Mouse (Mus musculus): ENCODE results near the gene Hmcn2. TPM values are rescaled to one million over a fixed set of nuclear protein-coding genes. Genes with fewer than 3 reads are reported as not detected.

The Hmcn2 gene
- polyA plus RNA-seq, 1 experiment from 2014 or later: 0.49 TPM

GRCm38 (mm10) chr2:31416968-31417367 lies 102.8 kb downstream of the Hmcn2 start:
- Histone ChIP-seq H3K4me2 (no peak overlapping the region), H3K4me3 (no peak overlapping the region), H3K27ac (ENCODE audit: poor library complexity, severe bottlenecking) (no peak overlapping the region), H3K9me3 (replicated peaks) (no peaks in the 10 kb centered on the region), H3K36me3 (no peaks in the 10 kb centered on the region), H3K4me1 (replicated peaks) (peaks cover 10% of the 10 kb centered on the region; the same call in 1 of the 2 replicates), H3K27me3 (replicated peaks) (peaks cover 31% of the 10 kb centered on the region), H3K9ac (no peak overlapping the region)
- no peak for ATAC-seq (ENCODE audit: insufficient number of reproducible peaks, low FRiP score)
- 45% methylated on average over 10 of the region's 10 CpGs for WGBS

DNA sequence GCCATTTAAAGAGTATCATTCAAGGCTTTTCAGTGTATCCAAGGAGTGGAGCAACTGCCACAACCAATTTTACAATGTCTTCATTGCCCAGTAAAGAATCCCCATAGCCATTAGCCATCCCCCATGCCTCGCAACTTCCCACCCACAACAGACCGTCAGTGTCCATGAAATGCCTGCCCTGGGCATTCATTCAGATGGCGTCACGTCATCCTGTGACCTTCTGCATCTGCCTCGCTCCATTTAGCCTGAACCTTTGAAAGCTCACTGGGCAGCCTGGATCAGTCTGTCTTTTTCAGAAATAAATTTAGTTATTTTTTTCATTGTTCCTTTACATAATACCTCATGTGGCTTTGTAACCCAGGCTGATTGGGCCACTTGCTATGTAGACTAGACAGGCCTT lies 103.8 kb downstream of the Hmcn2 start:
- peaks cover 7% of the 10 kb centered on the region; the same call in 1 of the 2 replicates for H3K4me1 ChIP-seq (replicated peaks)
- no peak overlapping the region for H3K4me2 ChIP-seq
- H3K4me3 ChIP-seq: no peak overlapping the region
- no peaks in the 10 kb centered on the region for H3K9me3 ChIP-seq (replicated peaks)
- ATAC-seq (ENCODE audit: insufficient number of reproducible peaks, low FRiP score): no peak
- H3K27ac ChIP-seq (ENCODE audit: poor library complexity, severe bottlenecking): no peak overlapping the region
- peaks cover 40% of the 10 kb centered on the region for H3K27me3 ChIP-seq (replicated peaks)
- H3K9ac ChIP-seq: no peak overlapping the region
- WGBS: 84% methylated on average over 5 of the region's 5 CpGs
- no peaks in the 10 kb centered on the region for H3K36me3 ChIP-seq

- peaks cover 38% of the 10 kb centered on the region for H3K27me3 ChIP-seq (replicated peaks)
- no peak overlapping the region for H3K27ac ChIP-seq (ENCODE audit: poor library complexity, severe bottlenecking)
- peaks cover 7% of the 10 kb centered on the region; the same call in 1 of the 2 replicates for H3K4me1 ChIP-seq (replicated peaks)
Observed at GRCm38 (mm10) chr2:31418571-31418970, 104.4 kb downstream of the Hmcn2 start.

DNA sequence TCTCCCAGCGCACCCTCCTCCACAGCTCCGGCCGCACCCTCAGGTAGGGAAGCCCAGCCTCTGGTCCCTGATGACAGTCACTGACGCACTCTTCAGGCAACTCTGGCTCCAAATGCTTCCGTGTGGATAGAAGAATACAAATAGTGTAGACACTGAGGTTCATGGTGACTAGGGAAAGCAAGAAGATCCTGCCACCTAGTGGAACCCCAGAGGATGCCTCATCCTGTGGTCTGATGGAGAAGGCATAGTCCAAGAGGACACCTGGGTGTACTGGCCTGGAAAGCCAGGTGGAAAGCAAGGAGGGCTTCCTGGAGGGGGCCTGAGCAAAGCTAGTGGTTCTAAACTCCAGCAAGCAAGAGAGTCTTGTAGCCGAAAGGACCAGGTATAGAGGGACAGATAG lies 106.7 kb downstream of the Hmcn2 start:
- Histone ChIP-seq H3K27ac (ENCODE audit: poor library complexity, severe bottlenecking) (no peak overlapping the region), H3K4me2 (no peak overlapping the region), H3K36me3 (no peaks in the 10 kb centered on the region), H3K27me3 (replicated peaks) (peaks cover 57% of the 10 kb centered on the region), H3K4me3 (no peak overlapping the region), H3K4me1 (replicated peaks) (peaks cover 7% of the 10 kb centered on the region; the same call in 1 of the 2 replicates), H3K9ac (no peak overlapping the region), H3K9me3 (replicated peaks) (no peaks in the 10 kb centered on the region)
- no peak for ATAC-seq (ENCODE audit: insufficient number of reproducible peaks, low FRiP score)
- WGBS: 68% methylated on average over 6 of the region's 6 CpGs

More at GRCm38 (mm10) chr2:31418571-31418970, 104.4 kb downstream of the Hmcn2 start:
- H3K9ac ChIP-seq: no peak overlapping the region
- H3K4me3 ChIP-seq: no peak overlapping the region
- no peaks in the 10 kb centered on the region for H3K36me3 ChIP-seq
- WGBS: 24% methylated on average over 8 of the region's 8 CpGs
- no peaks in the 10 kb centered on the region for H3K9me3 ChIP-seq (replicated peaks)
- no peak for ATAC-seq (ENCODE audit: insufficient number of reproducible peaks, low FRiP score)
- H3K4me2 ChIP-seq: no peak overlapping the region

DNA sequence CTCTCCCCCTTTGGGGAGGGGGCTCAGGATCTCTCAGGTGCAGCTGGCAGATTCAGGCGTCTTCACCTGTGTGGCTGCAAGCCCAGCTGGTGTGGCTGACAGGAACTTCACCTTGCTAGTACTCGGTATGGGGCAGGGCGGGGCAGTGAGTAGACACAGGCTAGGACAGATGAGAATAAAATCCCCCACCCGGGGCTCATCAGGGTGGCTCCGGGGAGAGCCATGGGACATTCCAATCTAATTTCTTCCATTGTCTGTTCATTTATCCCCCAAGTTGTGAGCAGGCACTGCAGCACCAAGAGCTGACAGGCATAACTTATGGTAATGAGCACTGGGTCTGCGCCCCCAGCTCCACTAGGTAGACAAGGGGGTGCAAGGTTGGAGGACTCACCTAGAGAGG lies 108.4 kb downstream of the Hmcn2 start:
- no peak overlapping the region for H3K9ac ChIP-seq
- no peak for ATAC-seq (ENCODE audit: insufficient number of reproducible peaks, low FRiP score)
- H3K4me3 ChIP-seq: no peak overlapping the region
- no peak overlapping the region for H3K27ac ChIP-seq (ENCODE audit: poor library complexity, severe bottlenecking)
- peaks cover 7% of the 10 kb centered on the region; the same call in 1 of the 2 replicates for H3K4me1 ChIP-seq (replicated peaks)
- H3K27me3 ChIP-seq (replicated peaks): peaks cover 65% of the 10 kb centered on the region
- WGBS: 63% methylated on average over 6 of the region's 6 CpGs
- H3K36me3 ChIP-seq: no peaks in the 10 kb centered on the region
- no peak overlapping the region for H3K4me2 ChIP-seq
- no peaks in the 10 kb centered on the region for H3K9me3 ChIP-seq (replicated peaks)

DNA sequence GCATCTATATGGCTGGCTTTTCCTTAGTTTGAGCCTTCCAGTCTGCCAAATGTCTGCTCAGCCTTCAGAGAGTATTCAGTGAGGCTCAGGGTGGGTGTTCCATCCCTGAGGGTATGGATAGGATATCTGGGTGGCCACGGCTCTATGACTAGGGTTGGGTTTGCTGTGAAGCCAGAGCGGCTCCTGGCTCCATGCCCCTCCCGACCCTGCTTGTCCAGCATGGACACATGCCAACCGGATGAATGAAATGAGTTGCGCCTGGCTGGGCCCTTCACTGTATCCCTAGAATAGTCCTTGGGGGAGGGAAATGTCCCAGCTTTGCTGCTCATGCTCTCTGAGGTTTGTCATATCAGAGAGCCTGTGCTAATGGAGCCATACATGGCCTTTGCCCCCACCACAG lies 117.3 kb downstream of the Hmcn2 start:
- H3K4me1 ChIP-seq (replicated peaks): no peaks in the 10 kb centered on the region
- ATAC-seq (ENCODE audit: insufficient number of reproducible peaks, low FRiP score): no peak
- 79% methylated on average over 5 of the region's 5 CpGs for WGBS

GRCm38 (mm10) chr2:31434746-31435145 lies 120.5 kb downstream of the Hmcn2 start:
- ATAC-seq (ENCODE audit: insufficient number of reproducible peaks, low FRiP score): no peak
- H3K4me1 ChIP-seq (replicated peaks): peaks cover 9% of the 10 kb centered on the region; the same call in 1 of the 2 replicates
- H3K4me3 ChIP-seq: no peak overlapping the region
- peaks cover 39% of the 10 kb centered on the region for H3K27me3 ChIP-seq (replicated peaks)
- H3K27ac ChIP-seq (ENCODE audit: poor library complexity, severe bottlenecking): no peak overlapping the region
- WGBS: 77% methylated on average over 10 of the region's 10 CpGs
- no peak overlapping the region for H3K9ac ChIP-seq
- H3K4me2 ChIP-seq: no peak overlapping the region
- no peaks in the 10 kb centered on the region for H3K36me3 ChIP-seq
- no peaks in the 10 kb centered on the region for H3K9me3 ChIP-seq (replicated peaks)

More for the DNA sequence above, 117.3 kb downstream of the Hmcn2 start:
- no peak overlapping the region for H3K4me3 ChIP-seq
- no peak overlapping the region for H3K27ac ChIP-seq (ENCODE audit: poor library complexity, severe bottlenecking)
- H3K9ac ChIP-seq: no peak overlapping the region
- H3K9me3 ChIP-seq (replicated peaks): no peaks in the 10 kb centered on the region
- peaks cover 64% of the 10 kb centered on the region for H3K27me3 ChIP-seq (replicated peaks)
- no peaks in the 10 kb centered on the region for H3K36me3 ChIP-seq
- no peak overlapping the region for H3K4me2 ChIP-seq

GRCm38 (mm10) chr2:31435567-31435966 lies 121.4 kb downstream of the Hmcn2 start:
- Histone ChIP-seq H3K27me3 (replicated peaks) (peaks cover 30% of the 10 kb centered on the region), H3K4me3 (no peak overlapping the region), H3K9me3 (replicated peaks) (no peaks in the 10 kb centered on the region), H3K36me3 (no peaks in the 10 kb centered on the region), H3K4me2 (no peak overlapping the region), H3K4me1 (replicated peaks) (peaks cover 9% of the 10 kb centered on the region; the same call in 1 of the 2 replicates), H3K9ac (no peak overlapping the region), H3K27ac (ENCODE audit: poor library complexity, severe bottlenecking) (no peak overlapping the region)
- WGBS: 38% methylated on average over 6 of the region's 6 CpGs
- no peak for ATAC-seq (ENCODE audit: insufficient number of reproducible peaks, low FRiP score)

DNA sequence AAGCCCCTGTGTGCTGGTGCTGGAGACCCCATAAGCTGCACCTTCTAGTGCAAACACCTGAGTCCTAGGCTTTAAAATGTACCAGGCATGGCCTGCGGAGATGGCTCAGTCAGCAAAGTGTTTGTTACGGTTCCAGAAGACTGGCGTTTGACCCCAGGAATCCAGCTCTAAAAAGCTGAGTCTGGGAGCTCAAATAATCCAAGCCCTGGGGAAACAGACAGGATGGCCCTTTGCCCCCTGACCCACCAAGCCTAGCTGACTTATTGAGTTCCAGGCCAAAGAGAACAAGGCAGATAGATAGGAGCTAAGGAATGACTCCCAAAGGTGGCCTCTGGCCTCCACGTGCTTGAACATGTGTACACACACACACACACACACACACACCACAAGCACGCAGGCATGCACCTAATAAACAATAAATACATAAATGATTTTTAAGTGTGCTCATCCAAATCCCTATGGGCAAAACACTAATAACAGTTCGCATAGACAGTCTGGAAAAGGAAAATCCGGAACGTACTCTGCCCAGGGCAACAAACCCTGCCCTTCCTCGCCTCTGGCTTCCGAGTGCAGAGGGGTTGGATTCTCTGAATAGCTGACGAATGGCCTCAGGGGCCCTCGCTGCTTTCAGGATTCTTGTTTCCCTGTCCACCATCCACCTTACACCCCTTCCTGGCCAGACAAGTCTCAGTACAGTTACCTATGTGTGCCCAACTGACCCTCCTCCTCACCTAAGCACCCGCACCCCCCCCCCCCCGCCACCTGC lies 123.4 kb downstream of the Hmcn2 start:
- H3K4me3 ChIP-seq: no peak overlapping the region
- no peaks in the 10 kb centered on the region for H3K36me3 ChIP-seq

DNA sequence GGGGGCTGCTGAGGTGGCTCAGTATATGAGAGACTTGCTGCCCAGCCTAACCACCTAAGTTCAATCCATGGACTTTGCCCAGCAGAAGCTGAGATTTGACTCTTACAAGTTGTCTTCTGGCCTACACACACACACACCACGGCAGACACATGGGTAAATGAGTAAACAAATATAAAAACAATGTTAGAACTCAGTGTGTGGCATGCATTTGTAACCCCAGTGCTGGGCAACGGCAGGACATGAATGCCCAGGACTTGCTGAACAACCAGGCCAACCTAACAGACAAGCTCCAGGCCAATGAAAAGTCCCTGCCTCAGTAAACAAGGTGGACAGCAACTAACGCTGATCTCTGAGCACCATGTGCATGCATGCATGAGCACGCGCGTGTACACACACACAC lies 125.4 kb downstream of the Hmcn2 start:
- peaks cover 11% of the 10 kb centered on the region for H3K27me3 ChIP-seq (replicated peaks)
- H3K36me3 ChIP-seq: no peaks in the 10 kb centered on the region
- no peaks in the 10 kb centered on the region for H3K9me3 ChIP-seq (replicated peaks)
- H3K4me3 ChIP-seq: no peak overlapping the region
- peaks cover 19% of the 10 kb centered on the region; the same call in 1 of the 2 replicates for H3K4me1 ChIP-seq (replicated peaks)
- H3K9ac ChIP-seq: no peak overlapping the region
- H3K27ac ChIP-seq (ENCODE audit: poor library complexity, severe bottlenecking): no peak overlapping the region
- no peak for ATAC-seq (ENCODE audit: insufficient number of reproducible peaks, low FRiP score)
- no peak overlapping the region for H3K4me2 ChIP-seq
- 83% methylated on average over 6 of the region's 6 CpGs for WGBS

More for the DNA sequence above, 123.4 kb downstream of the Hmcn2 start:
- no peak overlapping the region for H3K27ac ChIP-seq (ENCODE audit: poor library complexity, severe bottlenecking)
- no peak overlapping the region for H3K9ac ChIP-seq
- no peaks in the 10 kb centered on the region for H3K9me3 ChIP-seq (replicated peaks)
- H3K4me2 ChIP-seq: no peak overlapping the region
- 63% methylated on average over 14 of the region's 14 CpGs for WGBS
- H3K4me1 ChIP-seq (replicated peaks): peaks cover 14% of the 10 kb centered on the region; the same call in 1 of the 2 replicates
- ATAC-seq (ENCODE audit: insufficient number of reproducible peaks, low FRiP score): no peak
- peaks cover 20% of the 10 kb centered on the region for H3K27me3 ChIP-seq (replicated peaks)

DNA sequence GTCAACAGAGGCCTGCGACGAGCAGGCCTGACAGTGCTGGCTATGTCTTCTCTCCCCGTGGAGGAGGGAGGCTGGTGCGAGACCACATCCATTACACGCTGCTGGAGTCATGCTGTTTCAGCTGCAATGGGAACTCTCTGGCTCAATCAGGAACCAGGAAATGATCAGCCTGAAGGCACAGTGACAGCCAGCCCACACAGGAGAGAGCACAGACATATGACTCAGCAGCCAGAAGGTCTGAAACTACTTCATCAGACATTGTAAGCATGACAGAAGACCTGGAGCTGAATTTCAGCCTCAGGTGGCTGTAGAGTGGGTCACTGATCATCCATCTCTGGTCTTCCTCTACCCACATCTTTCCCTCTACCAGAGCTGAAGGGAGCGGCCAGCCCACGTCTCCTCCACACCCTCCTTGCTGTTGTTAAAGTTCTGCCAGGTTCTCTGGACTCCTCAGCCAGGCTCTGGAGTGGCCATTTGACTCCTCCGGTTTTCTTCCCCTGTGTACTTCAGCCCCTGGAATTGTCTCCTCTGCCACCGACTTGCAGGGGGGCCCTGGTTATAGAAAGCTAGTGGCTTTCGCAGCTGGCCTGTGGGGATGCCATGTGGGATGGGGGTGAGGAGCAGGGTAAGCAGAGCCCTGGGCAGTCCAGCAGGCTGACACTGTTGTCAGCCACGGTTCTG lies 128.4 kb downstream of the Hmcn2 start:
- Histone ChIP-seq H3K4me2 (no peak overlapping the region), H3K4me3 (no peak overlapping the region), H3K4me1 (replicated peaks) (peaks cover 15% of the 10 kb centered on the region; the same call in 1 of the 2 replicates), H3K9ac (no peak overlapping the region), H3K36me3 (no peaks in the 10 kb centered on the region), H3K9me3 (replicated peaks) (no peaks in the 10 kb centered on the region), H3K27ac (ENCODE audit: poor library complexity, severe bottlenecking) (no peak overlapping the region), H3K27me3 (replicated peaks) (0 out of 2 replicates have a peak, but pooled peaks cover 5% of the 10 kb centered on the region)
- peak; percentile 51; the same call in 1 of the 2 replicates for ATAC-seq (ENCODE audit: insufficient number of reproducible peaks, low FRiP score)
- 51% methylated on average over 11 of the region's 11 CpGs for WGBS
